Mouse (Mus musculus): ENCODE results near the gene Riox1.

DNA sequence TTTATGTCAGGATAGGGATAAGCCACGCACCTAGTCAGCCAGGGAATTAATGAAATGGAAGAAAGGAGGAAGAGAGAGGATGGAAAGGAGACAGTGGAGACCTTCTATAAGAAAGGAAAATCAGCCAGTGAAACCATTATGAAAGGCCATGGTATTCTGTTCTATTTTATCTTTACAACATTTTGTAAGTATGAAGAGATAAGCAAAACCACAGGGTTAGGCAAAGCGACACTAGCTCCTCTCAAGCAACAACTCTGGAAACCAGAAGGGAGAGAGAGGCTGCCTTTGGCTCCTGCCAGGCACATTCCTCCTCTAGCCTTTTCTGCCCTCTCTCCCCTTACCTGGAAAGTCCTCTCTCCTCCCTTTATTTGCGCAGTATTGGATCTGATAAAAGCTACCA lies 8.5 kb upstream of the Riox1 start:
- no peak for TF ChIP-seq POLR2A (IDR thresholded peaks at IDR 0.05; ENCODE audit: borderline replicate concordance, extremely low read depth, insufficient read depth, insufficient read length, poor library complexity, severe bottlenecking)
- TF ChIP-seq CTCF (IDR thresholded peaks at IDR 0.05; ENCODE audit: borderline replicate concordance, extremely low read depth, insufficient read depth, insufficient read length): no peak
